ENCODE assay signal across 15 mouse cellular contexts in genomic region chr5:92205706-92206105, GRCm38 (mm10). TPM values are rescaled to one million over a fixed set of nuclear protein-coding genes. Genes with fewer than 3 reads are reported as not detected.
DNase-seq lines count a peak whose midpoint lies in the region; ATAC-seq and TF ChIP-seq lines count a peak whose summit lies in the region.
"Had no signal": no experiment of that assay in that cellular context is flagged by ENCODE, and none has a peak within 500 bp of the region (broad histone marks: within the 10 kb centered on the region; RNA-seq: fewer than 3 reads in every experiment).

No protein-coding gene starts in this region.

- no peak for TF ChIP-seq CTCF in lung, adult 2 months (IDR thresholded peaks at IDR 0.05; ENCODE audit: insufficient read depth, low read length)
- TF ChIP-seq CTCF in kidney, adult 2 months (conservative IDR thresholded peaks at IDR 0.05; ENCODE audit: insufficient read depth, insufficient read length, low read depth, low read length), result no peak

- H3K4me1 ChIP-seq in lung, adult 2 months (ENCODE audit: control insufficient read depth, insufficient read depth, low read length), result peaks cover 16% of the 10 kb centered on the region
- H3K4me1 ChIP-seq in kidney, adult 2 months (ENCODE audit: control insufficient read depth, insufficient read depth, low read length), result peaks cover 8% of the 10 kb centered on the region; the same call in 1 of the 2 replicates
- H3K4me1 ChIP-seq: forebrain, embryonic 10.5 days had no signal

- ATAC-seq in frontal cortex, adult (ENCODE audit: low TSS enrichment), result peak; percentile 31; the same call in 1 of the 2 replicates
- ATAC-seq: midbrain, embryonic 16.5 days had no signal

- no peaks in the 10 kb centered on the region; the same call in 1 of the 2 replicates for H3K36me3 ChIP-seq in kidney, adult 2 months (ENCODE audit: control insufficient read depth, insufficient read depth, low read length)

- 31% methylated on average over 5 of the region's 5 CpGs for WGBS in lung, adult 2 months
- 35% methylated on average over 5 of the region's 5 CpGs for WGBS in kidney, adult 2 months

- DNase-seq in frontal cortex, postnatal 36 days (ENCODE audit: low spot score in 2 of 2), result no peak
- DNase-seq in lung, adult 18-20 months, result peak; percentile 19 to 56
- no peak for DNase-seq in lung, adult 2 months
- peak; percentile 61 for DNase-seq in kidney, adult 2 months
- DNase-seq in skeletal muscle tissue, adult 2 months (ENCODE audit: low read depth, low spot score), result peak; percentile 43
- no peak for DNase-seq in left cerebral cortex, adult 11 months (ENCODE audit: low spot score)
- DNase-seq in urinary bladder, postnatal 36 days (ENCODE audit: low spot score in 2 of 2), result no peak
- DNase-seq: B cell, adult 2 months; lung, embryonic 14.5 days; thymus, postnatal 25 days had no signal

- H3K27ac ChIP-seq in kidney, adult 2 months (ENCODE audit: insufficient read depth, low read depth, low read length), result peak overlapping the region; percentile 72
- H3K27ac ChIP-seq: forebrain, embryonic 10.5 days; heart, adult 2 months had no signal

- no peak overlapping the region for H3K4me3 ChIP-seq in lung, adult 2 months (replicated peaks; ENCODE audit: extremely low read depth, low read depth, low read length)
- no peak overlapping the region for H3K4me3 ChIP-seq in kidney, adult 2 months (ENCODE audit: insufficient read depth, low read depth, low read length)
- H3K4me3 ChIP-seq: forebrain, embryonic 10.5 days; heart, adult 2 months had no signal

- TF ChIP-seq POLR2A in lung, adult 2 months (IDR thresholded peaks at IDR 0.05; ENCODE audit: borderline replicate concordance, extremely low read depth, low read depth, low read length), result no peak
- TF ChIP-seq POLR2A in kidney, adult 2 months (IDR thresholded peaks at IDR 0.05; ENCODE audit: low read depth, low read length), result no peak

- no peaks in the 10 kb centered on the region for H3K27me3 ChIP-seq in kidney, adult 2 months (replicated peaks; ENCODE audit: control insufficient read depth, insufficient read depth, low read length)

RNA-seq across cellular contexts. Expression of gene U90926, which starts 9.5 kb away (rescaled TPM):
- not detected in 2 replicates for polyA plus RNA-seq in lung, adult 2 months (2012; rRNA removed)
- not detected in 2 replicates for polyA plus RNA-seq in kidney, adult 2 months (2012; rRNA removed)
- polyA plus RNA-seq: forebrain, embryonic 10.5 days; heart, adult 2 months; intestine, embryonic 14.5 days; lung, embryonic 14.5 days; midbrain, embryonic 16.5 days had no signal

RNA-seq across cellular contexts. Expression of gene Ppef2, which starts 50.4 kb away (rescaled TPM):
- 2.6 and 3.1 TPM in 2 replicates for polyA plus RNA-seq in lung, adult 2 months (2012; rRNA removed)
- 0.45 TPM in 2 replicates for polyA plus RNA-seq in kidney, adult 2 months (2012; rRNA removed)
- polyA plus RNA-seq: forebrain, embryonic 10.5 days had no signal

Comparison
In these comparisons a context has a peak if more than half of its experiments do, and no peak if none do; other contexts are left out.
1. DNase-seq: peak in lung, adult 18-20 months (2 of 2), kidney, adult 2 months (single experiment) and skeletal muscle tissue, adult 2 months (single experiment); none in frontal cortex, postnatal 36 days (0 of 2), lung, adult 2 months (single experiment), left cerebral cortex, adult 11 months (single experiment) and urinary bladder, postnatal 36 days (0 of 2).